Mouse (Mus musculus) liver, embryonic 13.5 days (tissue): ENCODE data around the gene Dnajc8. TPM values are rescaled to one million over a fixed set of nuclear protein-coding genes. Genes with fewer than 3 reads are reported as not detected.

Experiments used
- ATAC-seq: fragments of 200-750 bp; cut with Nextera tagmentation; 2 replicates; pipeline ENCODE4 v1.8.0; 2017; ENCODE audit warnings: low read depth, mild to moderate bottlenecking, moderate number of reproducible peaks, moderate library complexity
- DNase-seq: peaks from one replicate; pipeline ENCODE4 v3.0.0; 2022
- H3K27ac ChIP-seq: fragments of 300-500 bp; sonication (generic); 2 replicates; pipeline ENCODE4 v1.5.1; 2015; ENCODE audit warnings: moderate library complexity, mild to moderate bottlenecking, inconsistent platforms
- H3K27me3 ChIP-seq: fragments of 300-500 bp; sonication (generic); 2 replicates; pipeline ENCODE4 v1.6.1; 2015; ENCODE audit warnings: mild to moderate bottlenecking, inconsistent platforms
- H3K36me3 ChIP-seq: fragments of 300-500 bp; sonication (generic); 2 replicates; pipeline ENCODE4 v1.6.1; 2015; ENCODE audit warnings: mild to moderate bottlenecking, inconsistent platforms
- H3K4me1 ChIP-seq: fragments of 300-500 bp; sonication (generic); replicated peaks from 2 replicates; pipeline ENCODE4 v1.6.1; 2015; ENCODE audit warnings: inconsistent platforms
- H3K4me2 ChIP-seq: fragments of 300-500 bp; sonication (generic); 2 replicates; pipeline ENCODE4 v1.6.1; 2015; ENCODE audit warnings: inconsistent platforms, mild to moderate bottlenecking, moderate library complexity
- H3K4me3 ChIP-seq: fragments of 300-500 bp; sonication (generic); replicated peaks from 2 replicates; pipeline ENCODE4 v1.5.1; 2015; ENCODE audit warnings: mild to moderate bottlenecking, inconsistent platforms
- H3K9ac ChIP-seq: fragments of 300-500 bp; sonication (generic); 2 replicates; pipeline ENCODE4 v1.6.1; 2015; ENCODE audit warnings: mild to moderate bottlenecking, inconsistent platforms
- H3K9me3 ChIP-seq: fragments of 300-500 bp; sonication (generic); replicated peaks from 2 replicates; pipeline ENCODE4 v1.6.1; 2016; ENCODE audit warnings: inconsistent platforms
- WGBS: fragments of 180-500 bp; shearing (Covaris S2); methylation state at CpG from one replicate; pipeline ENCODE4 v1.1.7; 2015; ENCODE audit not compliant: insufficient replicate concordance; 5-methylcytosine and 5-hydroxymethylcytosine counted together
- polyA plus RNA-seq: library from polyadenylated mRNA; unstranded; fragments of >200 nt; fragmentation: Nextera tagmentation; extraction: Ambion mirVana; gene quantifications from 2 replicates; pipeline ENCODE4 v1.2.1, GENCODE M21; 2015

Dnajc8 gene
- polyA plus RNA-seq, 1 experiment from 2014 or later = 125 TPM

DNA sequence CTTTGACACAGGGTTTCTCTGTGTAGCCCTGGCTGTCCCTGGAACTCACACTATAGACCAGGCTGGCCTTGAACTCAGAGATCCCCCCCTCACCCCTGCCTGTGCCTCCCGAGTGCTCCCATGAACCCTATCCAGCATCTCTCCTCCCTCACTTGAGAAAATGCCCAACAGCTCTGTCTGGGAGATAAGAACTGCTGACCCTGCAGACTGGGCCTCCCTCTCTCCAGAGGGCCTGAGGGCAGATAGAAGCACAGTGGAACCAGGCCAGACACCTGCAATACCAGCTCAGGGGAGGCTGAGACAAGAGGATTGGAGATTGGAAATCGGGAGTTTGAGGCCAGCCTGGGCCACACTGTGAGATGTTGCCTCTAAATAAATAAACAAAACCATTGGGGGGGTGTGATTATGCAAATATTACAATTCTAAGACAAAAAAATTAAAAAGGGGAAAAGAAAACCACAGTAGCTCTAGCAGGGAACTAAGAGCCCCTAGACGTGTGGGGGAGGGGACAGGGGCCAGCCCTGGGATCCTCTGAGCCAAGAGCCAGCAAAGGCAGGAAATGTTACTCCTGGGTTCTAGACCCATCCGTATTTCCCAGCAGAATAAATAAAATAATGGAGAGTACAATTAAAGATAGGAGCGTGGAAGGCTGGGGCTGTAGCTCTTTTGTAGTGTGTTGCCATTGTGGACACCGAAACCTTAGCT is 30.2 kb upstream of the Dnajc8 start:
- Histone ChIP-seq H3K4me1 (peaks cover 81% of the 10 kb centered on the region), H3K27ac (peak overlapping the region; percentile 67), H3K27me3 (no peaks in the 10 kb centered on the region), H3K4me2 (peak overlapping the region; percentile 34), H3K9me3 (no peaks in the 10 kb centered on the region), H3K36me3 (no peaks in the 10 kb centered on the region), H3K4me3 (no peak overlapping the region), H3K9ac (peak overlapping the region; percentile 48)
- peak; percentile 50 for DNase-seq
- WGBS = 35% methylated on average over 6 of the region's 6 CpGs
- ATAC-seq = peak; percentile 68

DNA sequence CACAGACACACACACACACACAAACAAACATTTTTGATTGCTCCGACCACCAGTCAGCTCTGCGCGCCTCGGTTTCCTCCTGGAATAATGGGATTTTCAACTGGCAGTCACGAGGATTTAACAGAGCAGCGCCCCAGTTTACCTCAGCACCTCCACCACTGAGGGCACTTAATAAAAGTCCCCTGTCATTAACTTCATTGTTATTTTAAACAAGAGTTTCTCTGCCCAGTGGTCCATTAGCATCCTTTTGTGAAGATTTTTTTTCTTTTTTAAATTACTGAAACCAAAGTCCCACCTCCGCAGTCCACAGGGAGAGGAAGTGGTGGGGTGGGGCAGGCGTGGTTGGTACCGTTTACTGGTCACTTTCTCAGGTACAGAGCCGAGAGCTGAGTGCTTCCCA is 29.6 kb upstream of the Dnajc8 start:
- H3K4me3 ChIP-seq = no peak overlapping the region
- DNase-seq (no peak), ATAC-seq (no peak)
- no peaks in the 10 kb centered on the region for H3K9me3 ChIP-seq
- H3K27me3 ChIP-seq = no peaks in the 10 kb centered on the region
- no peaks in the 10 kb centered on the region for H3K36me3 ChIP-seq
- peak overlapping the region; percentile 34; the same call in 1 of the 2 replicates for H3K4me2 ChIP-seq
- peak overlapping the region; percentile 67; the same call in 1 of the 2 replicates for H3K27ac ChIP-seq
- 0 out of 2 replicates have a peak overlapping the region, but pooled peaks have one; percentile 48 for H3K9ac ChIP-seq
- H3K4me1 ChIP-seq = peaks cover 81% of the 10 kb centered on the region
- WGBS = 54% methylated on average over 10 of the region's 10 CpGs

DNA sequence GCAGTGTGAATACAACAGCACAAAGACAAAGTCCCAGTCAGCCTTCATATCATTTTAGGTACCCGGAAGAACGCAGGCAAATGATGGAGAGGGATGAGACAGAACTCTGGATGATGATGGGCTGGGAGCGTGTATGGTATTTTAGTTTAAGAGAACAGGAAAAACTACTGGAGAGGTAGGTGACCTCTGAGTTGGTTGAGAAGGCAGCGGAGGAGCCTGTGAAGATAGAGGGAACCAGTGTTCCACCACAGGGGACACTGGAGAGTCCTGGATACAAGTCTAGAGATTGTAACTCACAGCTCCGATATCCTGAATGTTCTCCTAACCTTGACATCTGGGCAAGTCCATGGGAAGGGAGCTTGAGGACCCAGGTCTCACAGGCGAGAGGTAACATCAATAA is 29.1 kb upstream of the Dnajc8 start:
- 74% methylated on average over 6 of the region's 6 CpGs for WGBS
- Histone ChIP-seq H3K9ac (no peak overlapping the region), H3K9me3 (no peaks in the 10 kb centered on the region), H3K27ac (no peak overlapping the region), H3K4me1 (peaks cover 86% of the 10 kb centered on the region), H3K36me3 (no peaks in the 10 kb centered on the region), H3K4me3 (no peak overlapping the region), H3K27me3 (no peaks in the 10 kb centered on the region), H3K4me2 (no peak overlapping the region; the same call in 1 of the 2 replicates)
- no peak for DNase-seq
- no peak for ATAC-seq

DNA sequence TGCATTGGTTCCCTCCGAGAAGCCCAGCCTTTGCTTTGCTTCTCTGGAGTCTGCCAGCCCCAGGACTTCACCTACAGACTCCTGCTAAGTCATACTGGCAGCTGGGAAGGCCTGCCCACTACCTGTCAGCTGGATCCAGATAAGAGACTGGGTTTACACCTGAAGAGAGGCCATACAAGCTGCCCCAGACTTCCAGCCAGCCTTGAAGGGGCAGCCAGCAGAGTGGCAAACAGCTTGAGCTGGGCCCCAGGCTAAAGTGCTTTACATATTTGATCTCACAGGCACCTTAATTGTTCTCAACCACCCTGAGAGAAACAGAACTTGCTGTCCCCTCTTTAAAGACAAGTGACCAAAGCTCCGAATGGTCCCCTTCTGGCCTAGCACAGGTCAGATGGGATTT is 28.1 kb upstream of the Dnajc8 start:
- Histone ChIP-seq H3K4me1 (peaks cover 92% of the 10 kb centered on the region), H3K27me3 (no peaks in the 10 kb centered on the region), H3K4me2 (peak overlapping the region; percentile 93), H3K27ac (peak overlapping the region; percentile 62), H3K4me3 (peak overlapping the region; percentile 4; the same call in 1 of the 2 replicates), H3K36me3 (no peaks in the 10 kb centered on the region), H3K9me3 (no peaks in the 10 kb centered on the region), H3K9ac (peak overlapping the region; percentile 31; the same call in 1 of the 2 replicates)
- ATAC-seq (no peak), DNase-seq (no peak)
- 46% methylated on average over 2 of the region's 2 CpGs for WGBS

DNA sequence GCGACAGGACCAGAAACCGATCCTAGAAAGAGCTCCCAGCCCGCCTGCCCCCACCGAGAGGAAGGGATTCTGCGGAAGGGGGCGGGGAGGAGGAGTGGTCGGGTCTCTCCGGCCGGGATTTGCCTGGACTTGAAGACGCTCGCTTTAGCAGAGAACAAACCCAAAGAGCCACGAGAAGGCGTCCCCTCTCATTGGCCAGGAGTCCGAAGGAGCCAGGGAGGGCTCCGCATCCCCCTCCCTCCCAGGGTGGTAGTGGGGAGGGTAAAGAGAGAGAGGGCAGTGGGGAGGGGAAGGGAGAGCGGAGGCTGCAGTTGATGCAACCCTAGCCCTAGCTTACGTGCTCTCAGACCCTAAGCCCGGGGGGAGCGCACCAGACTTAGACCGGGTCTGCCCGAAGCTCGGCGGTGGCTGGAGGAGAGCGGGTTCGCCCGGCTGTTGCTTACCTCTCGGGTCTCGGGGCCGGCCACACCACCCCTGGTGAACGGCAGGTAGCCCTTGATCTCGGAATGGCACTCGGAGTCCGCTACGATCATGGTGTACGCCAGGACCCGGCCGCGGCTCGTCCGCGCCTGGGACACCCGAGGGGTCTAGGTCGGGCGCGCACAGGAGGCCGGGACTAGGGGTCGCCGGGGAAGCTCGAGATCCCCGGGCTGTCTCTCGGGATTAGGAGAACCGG is 25.6 kb upstream of the Dnajc8 start:
- ATAC-seq (peak; percentile 42), DNase-seq (peak; percentile 50)
- Histone ChIP-seq H3K9me3 (no peaks in the 10 kb centered on the region), H3K4me3 (peak overlapping the region; percentile 89), H3K36me3 (no peaks in the 10 kb centered on the region), H3K4me1 (peaks cover 92% of the 10 kb centered on the region), H3K4me2 (peak overlapping the region; percentile 93), H3K27ac (peak overlapping the region; percentile 87), H3K27me3 (no peaks in the 10 kb centered on the region), H3K9ac (peak overlapping the region; percentile 91)
- WGBS = under 1% methylated on average over 51 of the region's 52 CpGs

DNA sequence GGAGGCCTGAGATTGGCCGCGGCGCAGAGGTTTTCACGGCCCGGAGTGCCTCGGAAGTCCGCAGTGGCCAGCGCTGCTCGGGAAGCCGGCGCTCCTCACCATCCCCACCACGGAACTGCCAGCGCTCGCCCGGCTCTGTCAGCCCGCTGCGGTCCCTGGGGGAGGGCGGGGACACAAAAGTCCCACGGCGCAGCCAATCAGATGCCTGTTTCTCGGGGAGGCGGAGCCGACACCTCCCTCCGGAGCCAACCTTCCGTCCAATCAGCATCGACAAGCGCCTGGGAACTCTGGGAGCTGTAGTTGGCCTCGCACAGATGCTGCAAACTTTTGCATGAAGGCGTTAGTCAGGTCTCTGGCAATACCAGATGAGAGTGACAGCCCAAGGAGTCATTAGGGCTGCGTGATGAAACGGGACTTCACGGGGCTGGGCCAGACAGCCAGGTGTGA is 25.0 kb upstream of the Dnajc8 start, which contains the start of gene Sesn2:
Gene Sesn2, minus strand, starts transcription at position 150 of the 447 bp plus-strand sequence.
- H3K4me1 ChIP-seq = peaks cover 86% of the 10 kb centered on the region
- peak within 1 kb of the TSS; percentile 91 for H3K9ac ChIP-seq
- H3K27ac ChIP-seq = peak within 1 kb of the TSS; percentile 87
- peak within 1 kb of the TSS; percentile 89 for H3K4me3 ChIP-seq
- ATAC-seq = peak; percentile 92
- under 1% methylated on average over 32 of the region's 32 CpGs for WGBS
- H3K27me3 ChIP-seq = no peaks in the 10 kb centered on the region
- peak; percentile 98 for DNase-seq
- no peaks in the 10 kb centered on the region for H3K9me3 ChIP-seq
- peak within 1 kb of the TSS; percentile 93 for H3K4me2 ChIP-seq
- no peaks in the 10 kb centered on the region for H3K36me3 ChIP-seq

DNA sequence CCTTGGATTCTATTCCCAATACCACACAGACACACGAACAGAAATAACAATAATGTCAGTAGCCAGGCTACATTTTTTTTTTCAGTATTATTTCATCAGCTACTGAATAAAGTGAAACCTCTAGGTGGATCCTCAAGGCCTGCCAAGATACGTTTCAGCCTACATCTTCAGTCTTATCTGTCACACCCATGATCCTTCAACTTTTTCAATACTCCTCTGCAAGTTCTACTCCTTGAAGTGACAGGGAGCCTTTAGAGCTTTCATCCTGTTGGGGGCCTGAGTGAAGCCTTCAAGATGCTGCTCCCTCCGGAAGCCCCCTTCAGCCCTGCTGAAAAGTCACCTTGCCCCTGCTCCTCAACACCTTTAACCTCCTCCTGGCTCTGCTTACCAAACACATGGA is 23.3 kb upstream of the Dnajc8 start:
- Histone ChIP-seq H3K9ac (peak overlapping the region; percentile 52), H3K27ac (peak overlapping the region; percentile 83), H3K4me3 (no peak overlapping the region), H3K27me3 (no peaks in the 10 kb centered on the region), H3K4me2 (peak overlapping the region; percentile 44), H3K4me1 (peaks cover 77% of the 10 kb centered on the region), H3K9me3 (no peaks in the 10 kb centered on the region), H3K36me3 (no peaks in the 10 kb centered on the region)
- 40% methylated on average over 3 of the region's 3 CpGs for WGBS
- DNase-seq (no peak), ATAC-seq (no peak)

DNA sequence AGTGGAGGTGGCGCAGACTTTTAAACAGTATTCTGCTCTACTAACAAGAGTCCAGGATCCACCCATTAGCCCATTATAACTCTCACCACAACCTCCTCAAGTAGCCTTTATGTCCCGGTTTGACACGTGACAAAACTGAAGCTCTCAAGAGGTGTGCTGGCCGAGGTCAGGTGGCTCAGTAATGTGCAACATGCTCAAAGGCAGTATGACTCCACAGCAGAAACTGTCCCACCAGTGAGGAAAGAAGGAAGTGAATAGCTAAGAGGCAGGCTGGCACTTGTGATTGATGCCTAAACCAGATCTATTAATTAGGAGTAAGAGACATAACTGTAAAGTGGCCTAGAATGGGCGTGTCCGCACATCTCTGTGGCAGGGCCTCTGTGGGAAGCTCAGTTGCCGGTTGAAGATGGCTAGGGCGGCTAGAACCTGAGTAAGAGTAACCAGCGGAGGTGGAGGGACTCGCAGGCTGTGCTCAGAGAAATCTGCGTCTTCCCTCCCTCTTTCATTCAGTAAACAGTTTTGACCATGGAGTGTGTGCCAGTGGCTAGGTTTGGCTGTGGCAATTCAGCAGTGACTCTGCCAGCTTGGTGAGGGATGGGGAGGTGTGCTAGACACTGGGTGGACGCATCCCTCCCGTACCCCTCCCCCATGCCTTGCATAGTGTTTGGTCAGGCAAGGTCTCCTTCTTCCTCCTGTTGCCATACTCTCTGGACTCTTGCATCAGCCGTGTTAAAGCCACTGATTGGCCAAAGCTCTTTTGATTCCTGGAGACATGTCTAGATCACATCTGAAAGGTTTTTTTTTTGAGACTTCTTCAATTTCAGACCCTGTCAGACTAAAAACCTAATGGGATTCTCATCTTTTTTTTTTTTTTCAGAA is 21.7 kb upstream of the Dnajc8 start:
- no peaks in the 10 kb centered on the region for H3K36me3 ChIP-seq
- H3K4me1 ChIP-seq = peaks cover 62% of the 10 kb centered on the region
- peak overlapping the region; percentile 72 for H3K27ac ChIP-seq
- ATAC-seq (no peak), DNase-seq (no peak)
- H3K27me3 ChIP-seq = no peaks in the 10 kb centered on the region
- 0 out of 2 replicates have a peak overlapping the region, but pooled peaks have one; percentile 1 for H3K9ac ChIP-seq
- H3K4me3 ChIP-seq = 0 out of 2 replicates have a peak overlapping the region, but pooled peaks have one; percentile 0
- WGBS = 29% methylated on average over 14 of the region's 14 CpGs
- H3K4me2 ChIP-seq = peak overlapping the region; percentile 86
- H3K9me3 ChIP-seq = no peaks in the 10 kb centered on the region

DNA sequence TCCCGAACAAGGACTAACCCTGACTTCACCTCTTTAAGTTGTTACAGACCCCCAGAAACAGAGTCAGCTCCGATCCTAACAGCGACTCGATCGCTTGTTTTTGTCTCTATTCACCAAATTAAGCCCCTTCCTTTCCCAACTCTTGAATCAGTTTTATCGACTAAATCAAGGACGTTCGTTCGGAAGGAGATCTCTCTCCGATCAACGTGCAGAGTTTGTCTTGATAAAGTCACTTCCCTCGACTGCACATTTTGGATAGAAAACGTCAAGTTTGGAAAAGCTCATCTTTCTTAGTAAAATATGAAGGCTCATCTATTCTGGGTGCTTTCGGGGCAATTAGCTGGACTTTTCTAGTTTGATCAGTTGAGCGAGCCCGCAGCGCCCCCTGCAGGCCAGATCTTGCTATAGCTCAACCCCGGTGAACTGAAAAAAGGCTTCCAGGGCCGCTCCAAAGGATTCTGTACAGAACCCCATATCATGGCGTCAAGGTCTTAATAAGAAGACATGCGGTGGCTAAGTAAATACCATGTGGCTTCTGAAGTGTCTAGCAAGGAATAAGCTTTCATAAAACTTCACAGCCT is 20.7 kb upstream of the Dnajc8 start:
- no peaks in the 10 kb centered on the region for H3K9me3 ChIP-seq
- H3K4me3 ChIP-seq = peak overlapping the region; percentile 67
- ATAC-seq (no peak), DNase-seq (peak; percentile 83)
- no peaks in the 10 kb centered on the region for H3K36me3 ChIP-seq
- H3K27me3 ChIP-seq = no peaks in the 10 kb centered on the region
- peak overlapping the region; percentile 86 for H3K4me2 ChIP-seq
- peak overlapping the region; percentile 73 for H3K9ac ChIP-seq
- H3K27ac ChIP-seq = peak overlapping the region; percentile 90
- H3K4me1 ChIP-seq = peaks cover 52% of the 10 kb centered on the region
- WGBS = 3% methylated on average over 21 of the region's 21 CpGs

DNA sequence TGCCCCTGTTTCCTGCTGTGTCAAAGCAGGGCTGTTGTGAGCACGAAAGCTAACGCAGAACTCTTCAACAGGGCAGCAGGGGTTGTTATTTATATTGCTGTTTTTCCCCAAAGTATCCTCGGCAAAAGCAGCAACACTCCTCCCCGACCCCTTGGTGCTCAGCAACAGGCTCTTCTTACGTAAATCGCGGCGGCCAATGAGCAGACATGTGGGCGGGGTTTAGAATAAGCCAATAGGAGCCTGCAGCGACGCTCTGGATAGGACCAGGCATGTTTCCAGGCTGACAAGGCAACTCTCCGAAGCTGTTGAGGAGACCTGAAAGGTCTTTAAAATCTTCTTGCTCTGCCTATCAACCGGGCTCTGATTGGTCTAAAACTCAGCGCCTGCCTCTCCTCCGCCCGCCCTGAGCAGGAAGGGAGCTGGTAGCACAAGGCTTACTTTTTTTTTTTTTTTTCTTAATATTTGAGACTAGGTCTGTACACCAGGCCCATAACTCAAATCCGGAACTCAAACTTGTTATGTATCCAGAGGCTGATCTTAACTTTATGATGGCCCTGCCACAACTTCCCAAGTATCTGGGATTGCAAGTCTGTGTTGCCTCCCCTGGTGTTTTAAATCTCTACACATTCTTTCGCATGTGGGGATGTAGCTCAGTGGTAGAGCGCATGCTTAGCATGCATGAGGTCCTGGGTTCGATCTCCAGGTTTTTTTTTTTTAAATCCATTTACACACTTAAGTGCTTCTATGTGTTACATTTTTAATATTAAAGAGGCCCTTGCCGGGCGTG is 19.8 kb upstream of the Dnajc8 start:
- no peaks in the 10 kb centered on the region for H3K27me3 ChIP-seq
- DNase-seq (peak; percentile 89), ATAC-seq (peak; percentile 90)
- H3K9ac ChIP-seq = peak overlapping the region; percentile 73
- H3K27ac ChIP-seq = peak overlapping the region; percentile 90
- H3K9me3 ChIP-seq = no peaks in the 10 kb centered on the region
- H3K4me2 ChIP-seq = peak overlapping the region; percentile 86
- peak overlapping the region; percentile 67 for H3K4me3 ChIP-seq
- no peaks in the 10 kb centered on the region for H3K36me3 ChIP-seq
- WGBS = 20% methylated on average over 22 of the region's 22 CpGs
- peaks cover 49% of the 10 kb centered on the region for H3K4me1 ChIP-seq
